Mouse (Mus musculus) liver, adult 2 months (tissue): ENCODE measurements at regions not wholly inside any gene's neighbourhood (a gene's known extent, or its start where the extent isn't known, plus 50 kb on each side); places are given as distances from the start of the nearest gene placed in this dataset.

Source experiments
- CTCF ChIP-seq: fragments of 200-500 bp; IDR thresholded peaks from 2 replicates; pipeline ENCODE4 v1.5.1; 2011; ENCODE audit warnings: low read depth, low read length, control low read depth
- POLR2A ChIP-seq: fragments of 200-500 bp; IDR thresholded peaks from 2 replicates; pipeline ENCODE4 v1.6.1; 2011; ENCODE audit warnings: low read length, control low read depth; ENCODE audit not compliant: insufficient read depth; ENCODE audit errors: extremely low read depth

- TF ChIP-seq CTCF (no peak), POLR2A (no peak)
Observed at GRCm38 (mm10) chr6:39278317-39278716, 71.7 kb upstream of the Kdm7a start.
